18 mouse cellular contexts compared by ENCODE assay signal in genomic region chr8:74808685-74809084, GRCm38 (mm10).
"Had no signal": no experiment of that assay in that cellular context is flagged by ENCODE, and none has a peak within 500 bp of the region (broad histone marks: within the 10 kb centered on the region; RNA-seq: fewer than 3 reads in every experiment).

No protein-coding gene starts in this region.

- H3K27me3 ChIP-seq: limb, embryonic 13.5 days; midbrain, embryonic 12.5 days; midbrain, embryonic 15.5 days; neural tube, embryonic 12.5 days; neural tube, embryonic 15.5 days had no signal

- H3K4me1 ChIP-seq: limb, embryonic 13.5 days; midbrain, embryonic 12.5 days; midbrain, embryonic 15.5 days; neural tube, embryonic 12.5 days; neural tube, embryonic 15.5 days had no signal

- H3K9me3 ChIP-seq: limb, embryonic 13.5 days; midbrain, embryonic 12.5 days; midbrain, embryonic 15.5 days; neural tube, embryonic 12.5 days; neural tube, embryonic 15.5 days had no signal

- H3K9ac ChIP-seq: limb, embryonic 13.5 days; liver, embryonic 14.5 days; liver, postnatal 0 days; lung, embryonic 14.5 days; midbrain, embryonic 12.5 days; midbrain, embryonic 15.5 days; neural tube, embryonic 12.5 days; neural tube, embryonic 15.5 days had no signal

- H3K4me2 ChIP-seq: limb, embryonic 13.5 days; lung, embryonic 14.5 days; midbrain, embryonic 12.5 days; midbrain, embryonic 15.5 days; neural tube, embryonic 12.5 days; neural tube, embryonic 15.5 days had no signal

- H3K27ac ChIP-seq: limb, embryonic 13.5 days; liver, embryonic 14.5 days; macrophage; midbrain, embryonic 12.5 days; midbrain, embryonic 15.5 days; neural tube, embryonic 12.5 days; neural tube, embryonic 15.5 days had no signal

- H3K4me3 ChIP-seq: limb, embryonic 13.5 days; midbrain, embryonic 12.5 days; midbrain, embryonic 15.5 days; neural tube, embryonic 12.5 days; neural tube, embryonic 15.5 days had no signal

- ATAC-seq: liver, postnatal 0 days; lung, postnatal 0 days; midbrain, embryonic 15.5 days had no signal

- H3K36me3 ChIP-seq: limb, embryonic 13.5 days; midbrain, embryonic 12.5 days; midbrain, embryonic 15.5 days; neural tube, embryonic 12.5 days; neural tube, embryonic 15.5 days had no signal

- DNase-seq: kidney, postnatal 14 days; kidney, postnatal 4 days; left cerebral cortex, postnatal 4 days; liver, postnatal 0 days; lung, embryonic 14.5 days; right cerebral cortex, adult 18-20 months; right cerebral cortex, postnatal 25 days; thymus, adult 2 months; thymus, postnatal 14 days; thymus, postnatal 4 days had no signal
